Mouse (Mus musculus): ENCODE measurements around the gene Gm17428. TPM values are rescaled to one million over a fixed set of nuclear protein-coding genes. Genes with fewer than 3 reads are reported as not detected.
"Not testable (repeated sequence)": the region's sequence is repeated elsewhere in the genome, so short reads cannot be mapped to it uniquely, and the experiment has no call there.

Gene Gm17428
- total RNA-seq, 2 experiments from 2014 or later = not detected

DNA sequence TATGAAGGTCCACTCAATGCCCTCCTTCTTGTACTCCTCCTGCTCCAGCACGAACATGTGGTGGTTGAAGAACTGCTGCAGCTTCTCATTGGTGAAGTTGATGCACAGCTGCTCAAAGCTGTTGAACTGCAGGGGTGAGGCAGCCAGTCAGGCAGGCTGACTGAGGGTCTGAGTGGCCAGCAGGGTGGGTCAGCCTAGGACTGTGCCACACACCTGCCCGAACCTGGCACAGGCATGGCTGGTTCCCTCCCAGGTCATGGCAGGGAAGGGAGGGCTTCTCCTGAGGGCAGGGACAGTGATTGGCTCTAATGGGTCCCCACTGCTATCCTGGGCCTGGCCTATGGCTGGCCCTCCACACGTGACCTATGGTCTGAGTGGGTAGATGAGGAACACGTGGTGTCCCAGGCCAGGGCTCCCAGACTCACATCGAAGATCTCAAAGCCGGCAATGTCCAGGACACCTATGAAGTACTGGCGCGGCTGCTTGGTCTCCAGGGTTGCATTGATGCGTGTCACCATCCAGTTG lies 11.7 kb downstream of the Gm17428 start:
- DNase-seq (ENCODE audit: low spot score in 2 of 2) = not testable (repeated sequence)

DNA sequence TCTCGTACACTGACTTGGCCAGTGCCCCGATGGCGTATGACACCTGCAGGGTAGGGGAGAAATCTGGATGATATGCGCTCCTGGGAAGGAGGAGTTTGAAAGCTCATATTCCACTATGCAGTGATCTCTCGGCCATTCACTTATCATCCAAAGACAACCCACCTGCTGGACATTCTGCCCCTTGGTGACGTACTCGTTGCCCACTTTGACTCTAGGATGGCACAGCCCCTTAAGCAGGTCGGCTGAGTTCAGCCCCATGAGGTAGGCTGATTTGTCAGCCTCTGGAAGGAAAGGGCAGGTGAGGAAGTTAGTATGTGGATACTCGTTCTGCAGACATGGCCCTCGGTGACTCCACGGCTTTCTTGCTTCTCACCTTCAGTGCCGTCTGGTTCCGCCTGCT lies 12.1 kb downstream of the Gm17428 start:
- DNase-seq (ENCODE audit: low spot score in 2 of 2) = no peak

DNA sequence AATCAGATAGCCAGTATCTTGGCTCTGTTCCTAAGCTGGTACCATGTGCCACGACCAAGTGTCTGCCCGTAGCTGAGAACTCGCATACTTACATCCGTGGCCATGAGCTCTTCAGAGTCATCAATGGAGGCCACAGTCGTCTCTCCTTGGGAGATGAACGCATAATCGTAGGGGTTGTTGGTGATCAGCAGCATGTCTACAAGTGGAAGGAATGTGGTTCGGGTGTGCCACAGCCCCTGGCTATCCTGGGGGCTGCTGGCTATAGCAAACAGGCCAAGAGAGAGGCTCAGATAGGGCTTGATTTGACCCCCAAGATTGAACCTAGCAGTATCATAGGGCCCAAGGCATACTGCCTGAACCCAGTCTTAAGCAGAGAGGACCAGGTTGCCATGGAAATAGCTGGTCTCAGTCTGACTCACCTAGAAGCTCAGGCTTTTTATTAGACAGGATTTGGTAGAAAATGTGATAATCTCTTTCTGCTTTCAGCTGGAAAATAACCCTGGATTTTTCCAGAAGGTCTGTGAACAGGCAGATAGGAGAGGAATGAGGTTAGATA lies 13.2 kb downstream of the Gm17428 start:
- DNase-seq (ENCODE audit: low spot score in 2 of 2) = peak in 1 of 2 experiments; percentile 34

DNA sequence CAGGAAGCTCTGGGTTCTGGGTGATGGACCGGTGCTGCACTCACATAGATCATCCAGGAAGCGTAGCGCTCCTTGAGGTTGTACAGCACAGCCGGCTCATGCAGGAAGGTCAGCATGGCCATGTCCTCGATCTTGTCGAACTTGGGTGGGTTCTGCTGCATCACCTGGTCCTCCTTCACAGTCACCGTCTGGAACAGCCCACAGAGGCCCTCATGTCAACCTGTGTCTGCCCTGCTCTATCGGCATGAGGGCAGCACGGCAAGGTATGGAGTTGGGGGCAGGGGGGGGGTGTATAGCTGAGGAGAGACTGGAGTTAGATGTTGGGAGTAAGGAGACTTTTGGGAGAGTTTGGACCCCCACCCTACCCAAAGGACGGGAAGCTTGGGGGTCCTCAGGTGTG lies 15.5 kb downstream of the Gm17428 start:
- no peak for DNase-seq (ENCODE audit: low spot score in 2 of 2)

DNA sequence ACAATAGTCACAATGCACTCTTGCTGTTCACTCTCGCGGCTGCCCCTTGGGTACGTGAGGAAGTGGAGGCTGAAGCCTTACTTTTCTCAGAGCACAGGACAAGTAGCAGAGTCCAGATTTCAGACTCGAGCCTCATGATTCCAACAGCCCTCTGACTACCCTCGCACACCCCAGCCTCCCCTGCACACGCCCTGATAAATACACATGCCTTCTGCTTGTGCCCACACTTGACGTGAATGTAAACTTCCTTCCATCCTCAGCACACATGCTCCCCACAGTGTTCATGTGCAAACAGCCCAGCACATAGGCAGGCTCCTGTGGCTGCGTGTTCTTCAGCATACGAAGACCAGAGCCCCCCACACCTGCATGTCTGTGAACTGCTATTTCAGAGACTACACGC lies 16.9 kb downstream of the Gm17428 start:
- DNase-seq (ENCODE audit: low spot score in 2 of 2) = no peak

DNA sequence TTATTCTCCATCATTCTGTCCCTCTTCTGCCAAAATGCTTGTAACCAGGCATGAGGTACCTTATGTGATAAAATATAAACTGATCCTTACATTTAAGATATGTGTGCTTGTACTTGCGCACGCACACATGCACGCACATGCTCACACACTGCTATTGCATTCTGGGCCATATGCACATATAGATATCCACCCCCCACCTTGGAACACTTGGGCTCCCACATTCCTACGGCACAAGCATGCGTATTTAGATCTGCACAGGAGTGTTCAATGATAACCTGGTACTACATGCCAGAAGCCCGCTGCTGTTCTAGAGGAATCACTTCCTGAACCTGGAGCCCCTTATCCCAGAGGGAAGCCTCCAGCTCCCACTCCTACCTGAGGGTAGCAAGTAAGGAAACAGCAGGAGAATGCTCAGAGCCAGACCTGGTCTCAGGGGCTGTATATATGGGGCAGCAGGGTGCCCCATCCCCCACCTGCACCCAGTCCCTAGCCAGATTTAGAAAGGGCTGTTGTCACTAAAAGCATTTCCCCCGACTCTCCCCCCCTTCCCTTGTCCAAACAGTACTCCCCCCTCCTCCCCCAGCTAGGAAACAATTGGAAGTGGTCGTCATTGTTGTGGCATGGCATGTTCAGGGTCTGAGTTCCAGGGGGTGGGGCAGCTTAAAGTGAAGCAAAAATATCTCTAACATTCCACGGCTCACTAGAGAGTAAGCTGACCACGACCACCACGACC lies 17.6 kb downstream of the Gm17428 start, which contains the start of gene Myh7:
Gene Myh7, minus strand, starts transcription at position 491 of the 733 bp plus-strand sequence.
- no peak for DNase-seq (ENCODE audit: low spot score in 2 of 2)

DNA sequence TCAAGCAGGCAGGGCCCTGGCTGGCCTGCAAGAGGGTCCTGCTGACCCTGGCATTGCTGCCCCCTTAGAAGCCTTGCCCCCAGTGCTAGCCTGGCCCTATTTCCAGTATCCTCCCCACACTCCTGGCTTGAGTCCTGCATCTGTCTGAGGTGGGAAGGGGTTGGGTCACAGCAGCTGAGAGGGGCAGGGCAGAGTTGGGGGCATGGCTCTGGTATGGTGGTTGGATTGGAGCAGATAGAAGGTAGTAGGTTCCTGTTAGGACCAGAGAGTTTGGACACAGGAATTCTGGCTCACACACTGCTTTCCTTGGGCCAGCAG lies 18.1 kb downstream of the Gm17428 start:
- DNase-seq (ENCODE audit: low spot score in 2 of 2) = no peak

DNA sequence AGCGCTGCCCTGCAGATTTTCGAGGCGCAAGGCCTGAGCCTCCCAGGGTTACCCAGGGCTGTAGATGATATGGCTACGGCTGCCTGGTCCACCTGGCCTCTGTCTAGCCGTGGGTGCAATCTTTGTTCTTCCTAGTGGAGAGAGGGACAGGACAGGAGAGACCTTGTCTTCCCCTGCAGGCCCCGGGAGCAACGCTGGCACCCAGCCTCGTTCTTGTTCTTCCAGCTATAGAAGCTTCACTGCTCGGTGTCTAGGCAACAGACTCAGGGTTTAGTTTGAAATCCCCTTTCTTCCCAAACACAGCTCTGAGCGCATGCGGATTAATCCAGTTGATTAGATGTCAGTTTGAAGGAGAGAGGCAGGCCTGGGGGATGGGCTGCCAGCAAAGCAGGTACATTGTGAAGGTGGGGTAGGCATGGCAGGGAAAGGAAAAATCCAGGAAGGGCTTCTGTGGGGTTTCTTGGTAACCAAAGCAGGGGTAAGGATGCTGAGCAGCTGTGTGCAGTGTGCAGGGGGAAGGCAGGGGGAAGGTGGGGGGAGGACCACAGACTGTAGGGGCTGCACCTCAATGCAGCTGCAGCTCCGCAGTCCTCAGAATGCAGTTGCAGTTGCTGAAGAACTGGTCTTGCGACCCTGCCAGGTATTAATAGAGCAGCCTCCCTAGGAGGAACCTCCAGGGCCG lies 18.9 kb downstream of the Gm17428 start:
- peak; percentile 47 to 79 for DNase-seq (ENCODE audit: low spot score in 2 of 2)

DNA sequence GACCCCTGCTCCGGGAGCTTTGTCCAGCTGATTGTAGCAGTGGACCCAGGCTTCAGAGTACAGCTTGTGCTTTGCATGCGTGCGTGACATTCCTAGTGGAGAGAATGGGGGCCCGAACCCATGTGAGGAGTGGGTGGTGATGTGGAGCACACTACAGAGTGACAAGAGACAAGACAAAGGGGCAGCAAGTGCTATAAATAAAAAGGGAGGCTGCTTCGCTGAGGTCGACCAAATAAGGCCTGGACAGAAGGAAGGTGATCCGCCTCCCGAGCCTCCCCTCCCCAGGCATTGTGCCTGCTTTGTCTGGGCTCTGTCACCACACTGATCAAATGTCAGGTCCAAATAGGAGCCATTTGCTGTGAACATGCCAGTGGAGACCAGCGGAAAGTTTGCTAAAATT lies 20.1 kb downstream of the Gm17428 start:
- no peak for DNase-seq (ENCODE audit: low spot score in 2 of 2)

DNA sequence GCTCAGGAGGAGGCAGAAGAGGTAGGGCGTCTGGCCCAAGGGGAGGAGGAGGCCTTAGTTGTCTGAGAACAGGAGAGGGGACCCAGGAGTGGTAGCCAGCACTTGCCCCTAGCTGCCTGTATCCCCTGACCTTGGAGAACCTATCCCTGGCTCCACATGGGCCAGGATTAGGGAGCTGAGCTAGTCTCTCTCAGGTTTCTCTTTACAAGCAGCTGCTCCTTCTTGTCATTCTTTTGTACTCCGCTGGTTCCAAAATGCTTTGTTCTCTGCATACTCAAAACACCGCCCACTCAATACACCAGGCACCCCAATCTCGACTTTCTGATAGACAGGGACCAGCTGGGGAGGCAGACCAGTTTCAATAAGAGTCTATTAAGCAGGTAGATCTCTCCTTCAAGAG lies 20.6 kb downstream of the Gm17428 start:
- peak in 1 of 2 experiments; percentile 63 for DNase-seq (ENCODE audit: low spot score in 2 of 2)

DNA sequence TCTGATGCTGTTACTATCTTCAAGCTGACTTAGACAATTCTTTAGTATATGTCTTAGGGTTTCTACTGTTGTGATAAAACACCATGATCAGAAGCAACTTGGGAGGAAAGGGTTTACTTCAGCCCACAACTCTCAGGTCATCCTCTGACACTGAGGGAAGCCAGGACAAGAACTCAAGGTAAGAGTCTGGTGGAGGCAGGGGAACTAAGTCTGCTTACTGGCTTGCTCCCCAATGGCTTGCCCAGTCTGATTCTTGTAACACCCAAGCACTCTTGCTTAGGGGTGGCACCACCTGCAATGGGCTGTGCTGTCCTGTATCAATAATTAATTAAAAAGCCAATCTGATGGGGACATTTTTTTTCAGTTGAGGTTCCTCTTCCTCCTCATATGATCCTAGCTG lies 21.9 kb downstream of the Gm17428 start:
- DNase-seq (ENCODE audit: low spot score in 2 of 2) = no peak

DNA sequence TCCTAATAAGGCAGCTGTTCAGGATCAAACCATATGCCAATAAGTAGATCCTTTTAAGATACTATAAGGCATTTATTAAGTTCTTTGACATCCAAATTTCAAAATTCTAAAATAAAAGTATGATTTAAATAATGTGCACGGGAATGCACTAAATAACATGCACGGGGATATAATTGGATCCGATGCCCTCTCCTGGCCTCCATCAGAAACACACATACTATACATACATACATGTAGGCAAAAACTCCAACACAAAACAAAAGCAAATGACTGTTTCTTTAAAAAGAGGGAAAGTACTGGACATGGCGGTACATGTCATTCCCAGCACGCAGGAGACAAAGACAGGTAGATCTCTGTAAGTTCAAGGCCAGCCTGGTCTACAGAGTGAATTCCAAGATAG lies 23.1 kb downstream of the Gm17428 start:
- DNase-seq (ENCODE audit: low spot score in 2 of 2) = not testable (repeated sequence)

DNA sequence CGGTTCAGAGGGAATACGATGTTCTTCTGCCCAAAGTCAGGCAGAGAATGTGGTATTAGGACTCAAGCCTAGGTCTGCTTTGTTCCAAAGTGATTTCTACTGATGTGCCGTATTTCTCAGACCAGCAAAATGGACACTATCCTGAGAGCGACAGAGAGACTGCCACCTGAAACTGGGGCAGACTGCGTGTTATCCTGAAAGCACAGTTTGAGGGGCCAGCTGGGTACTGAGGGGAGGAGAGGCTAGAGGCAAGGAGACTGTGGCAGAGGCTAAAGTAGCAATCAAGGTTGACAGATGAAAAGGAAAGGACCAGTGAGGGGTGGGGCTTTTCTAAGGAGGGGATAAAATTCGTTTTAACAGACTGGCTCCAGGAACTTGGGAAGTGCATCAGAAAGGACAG lies 24.1 kb downstream of the Gm17428 start:
- no peak for DNase-seq (ENCODE audit: low spot score in 2 of 2)

DNA sequence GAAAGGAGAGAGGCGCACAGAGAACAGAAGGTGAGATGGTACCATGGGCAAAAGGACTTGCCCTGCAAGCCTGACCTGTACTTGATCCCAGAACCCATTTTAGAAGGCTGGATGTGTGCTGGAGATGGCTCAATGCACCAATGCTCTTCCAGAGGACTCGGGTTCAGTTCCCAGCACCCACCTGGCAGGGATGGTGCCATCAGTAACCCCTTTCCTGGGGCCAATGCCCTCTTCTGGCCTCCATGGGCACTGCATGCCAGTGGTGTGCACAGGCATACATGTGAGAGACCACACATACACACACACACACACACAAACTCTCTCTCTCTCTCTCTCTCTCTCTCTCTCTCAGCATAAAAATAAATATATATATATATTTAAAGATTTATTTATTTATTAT lies 24.7 kb downstream of the Gm17428 start:
- DNase-seq (ENCODE audit: low spot score in 2 of 2) = no peak

DNA sequence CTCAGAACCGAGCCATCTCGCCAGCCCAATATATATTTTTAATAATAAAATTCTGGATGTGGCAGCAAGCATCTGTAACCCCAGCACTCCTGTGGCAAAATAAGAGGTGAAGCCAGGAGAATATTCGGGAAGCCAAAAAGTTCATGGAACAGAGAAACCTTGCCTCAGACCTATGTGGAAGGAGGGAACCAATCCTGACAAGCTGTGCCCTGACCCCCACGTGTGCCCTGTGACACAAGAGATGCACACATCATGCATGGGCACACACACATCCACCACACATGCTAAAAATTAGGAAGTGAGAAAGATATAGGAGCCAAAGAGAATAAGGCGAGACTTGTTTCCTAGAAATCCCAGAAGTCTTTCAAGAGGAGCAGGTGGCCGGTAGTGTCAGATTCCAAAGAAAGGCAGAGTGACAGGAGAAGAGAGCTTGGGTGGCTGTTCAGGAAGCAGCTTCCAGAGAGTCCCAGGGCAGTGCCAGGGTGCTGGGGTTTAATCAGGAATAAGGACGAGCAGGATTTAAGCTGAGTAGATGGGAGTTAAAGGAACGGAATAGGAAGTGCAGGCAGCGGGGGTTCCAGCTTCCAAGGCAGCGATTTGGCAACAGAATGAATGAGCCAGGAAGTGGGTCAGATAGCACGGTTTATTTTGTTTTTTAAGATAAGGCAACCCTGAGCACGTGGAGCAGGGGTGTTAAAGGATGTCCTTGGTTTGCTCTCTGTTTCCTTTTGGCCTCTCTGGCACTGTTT lies 25.4 kb downstream of the Gm17428 start:
- DNase-seq (ENCODE audit: low spot score in 2 of 2) = no peak

DNA sequence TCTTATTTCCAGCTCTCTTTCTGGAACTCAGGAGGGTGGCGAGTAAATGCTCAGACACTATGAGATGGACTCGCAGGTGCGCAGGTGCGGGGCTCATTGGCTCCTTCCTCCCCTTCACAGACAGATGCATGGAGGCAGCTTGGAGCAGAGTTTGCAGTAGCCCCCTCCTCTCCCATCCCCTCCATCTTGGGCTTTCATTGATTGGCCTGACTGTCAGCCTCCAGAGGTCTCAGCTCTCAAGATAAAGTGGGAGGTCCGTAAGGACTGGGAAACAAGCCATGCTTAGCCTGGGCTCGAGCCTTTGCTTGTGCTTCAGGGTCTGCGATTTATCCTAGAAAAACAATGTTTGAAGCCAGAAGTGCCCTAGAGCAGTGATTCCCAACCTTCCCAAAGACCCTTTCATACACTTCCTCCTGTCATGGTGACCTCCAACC lies 26.0 kb downstream of the Gm17428 start:
- no peak for DNase-seq (ENCODE audit: low spot score in 2 of 2)

DNA sequence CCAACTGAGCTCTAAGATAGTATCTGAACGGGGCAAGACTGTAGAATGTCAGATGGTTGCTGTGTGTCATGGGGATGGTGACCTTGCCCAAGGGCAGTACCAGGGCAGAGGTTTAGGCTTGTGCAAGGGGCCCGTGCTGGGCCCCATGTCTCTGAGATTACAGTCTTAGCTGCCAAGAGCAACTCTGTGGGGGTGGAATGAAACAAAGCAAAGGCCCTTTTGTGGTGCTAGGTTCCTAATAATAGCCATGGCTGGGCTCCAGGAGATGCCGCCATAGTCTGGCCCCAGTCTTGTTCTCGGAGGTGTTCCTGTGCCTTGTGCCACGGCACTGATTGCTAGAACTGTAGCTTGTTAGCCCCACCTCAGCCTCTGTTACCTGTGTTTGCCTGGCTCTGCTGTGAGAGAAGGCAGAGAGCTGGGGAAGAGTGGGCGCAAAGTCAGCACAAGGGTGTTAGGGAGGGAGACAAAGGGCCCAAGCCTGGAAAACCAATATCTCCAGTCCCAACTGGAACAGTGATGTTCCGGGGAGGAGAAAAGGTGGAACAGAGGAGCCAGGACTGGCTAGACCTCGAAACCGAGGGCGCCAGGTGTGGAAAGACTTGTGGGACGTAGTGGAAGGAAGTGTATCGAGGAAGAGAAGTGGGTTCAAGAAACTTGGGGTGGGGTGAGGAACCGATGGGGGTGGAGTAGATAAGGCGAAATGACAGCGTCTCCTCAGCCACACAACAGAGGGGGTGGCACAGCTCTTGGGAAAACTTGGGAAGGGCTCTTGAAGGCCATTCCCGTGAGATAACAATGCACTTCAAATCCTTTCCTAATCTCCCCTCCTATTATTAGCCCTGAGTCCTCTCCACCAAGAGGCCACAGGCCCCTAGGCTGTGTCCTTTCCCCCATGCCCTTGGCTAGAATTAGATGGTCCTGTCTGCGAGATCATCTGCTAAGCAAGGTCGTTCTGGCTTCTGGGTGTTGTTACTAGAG lies 27.4 kb downstream of the Gm17428 start:
- peak in 1 of 2 experiments; percentile 38 for DNase-seq (ENCODE audit: low spot score in 2 of 2)

DNA sequence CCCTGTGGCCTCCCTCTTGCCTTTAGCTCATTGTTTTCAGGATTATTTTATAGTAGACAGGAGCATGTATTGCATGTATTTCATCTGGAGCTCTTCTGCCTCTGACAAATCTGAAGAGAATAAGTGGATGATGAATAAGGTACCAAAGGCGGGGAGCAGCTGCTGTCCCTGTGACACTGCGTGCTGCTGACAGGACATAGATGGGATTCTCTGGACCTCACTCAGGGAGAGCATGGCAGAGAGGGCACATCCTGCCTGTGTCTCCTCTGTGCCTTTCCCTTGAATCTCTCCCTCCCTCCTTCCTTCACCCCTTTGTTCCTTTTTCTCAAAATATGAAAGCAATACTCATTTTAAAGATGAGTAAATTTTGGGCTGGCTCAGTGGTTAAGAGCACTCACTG lies 28.8 kb downstream of the Gm17428 start:
- DNase-seq (ENCODE audit: low spot score in 2 of 2) = no peak

DNA sequence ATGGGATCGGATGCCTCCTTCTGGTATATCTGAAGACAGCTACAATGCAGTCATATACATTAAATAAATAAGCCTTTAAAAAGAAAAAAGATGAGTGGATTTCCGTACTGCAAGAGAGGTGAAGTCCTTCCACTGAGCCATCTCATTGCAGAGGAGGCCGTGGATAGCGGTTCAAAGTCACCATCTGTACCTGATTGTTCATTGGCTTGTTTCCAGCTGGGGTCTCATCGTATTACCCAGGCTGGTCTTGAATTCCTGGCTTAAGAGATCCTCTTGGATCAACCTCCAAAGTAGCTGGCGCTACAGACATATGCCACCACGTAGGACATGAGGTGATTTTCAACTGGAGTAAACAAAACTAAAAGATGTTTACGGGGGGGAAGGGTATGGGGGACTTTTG lies 29.2 kb downstream of the Gm17428 start:
- no peak for DNase-seq (ENCODE audit: low spot score in 2 of 2)

DNA sequence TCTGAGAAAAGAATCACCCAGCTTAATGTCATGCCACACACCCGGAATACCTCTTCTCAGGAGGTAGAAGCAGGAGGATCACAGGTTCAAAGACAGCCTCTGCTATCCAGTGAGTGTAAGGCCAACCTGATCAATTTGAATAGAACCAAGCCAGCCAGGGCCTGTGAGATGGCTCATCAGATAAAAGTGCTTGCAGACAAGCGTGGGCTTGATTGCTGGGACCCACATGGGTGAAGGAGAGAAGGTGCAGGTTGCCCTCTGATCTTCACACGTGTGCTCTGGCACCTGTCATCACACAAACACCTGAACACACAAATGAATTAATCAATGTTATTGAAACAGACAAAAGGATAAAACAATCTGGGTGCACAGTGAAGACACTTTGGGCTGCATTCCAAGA lies 29.8 kb downstream of the Gm17428 start:
- DNase-seq (ENCODE audit: low spot score in 2 of 2) = no peak

Measured in layer of hippocampus, adult 18-20 months (tissue).